Mouse (Mus musculus): Measurements from ENCODE around the gene Sirt7. TPM values are rescaled to one million over a fixed set of nuclear protein-coding genes. Genes with fewer than 3 reads are reported as not detected.

Sirt7 gene
- total RNA-seq, 2 experiments from 2014 or later: 34.3 to 70.6 TPM

DNA sequence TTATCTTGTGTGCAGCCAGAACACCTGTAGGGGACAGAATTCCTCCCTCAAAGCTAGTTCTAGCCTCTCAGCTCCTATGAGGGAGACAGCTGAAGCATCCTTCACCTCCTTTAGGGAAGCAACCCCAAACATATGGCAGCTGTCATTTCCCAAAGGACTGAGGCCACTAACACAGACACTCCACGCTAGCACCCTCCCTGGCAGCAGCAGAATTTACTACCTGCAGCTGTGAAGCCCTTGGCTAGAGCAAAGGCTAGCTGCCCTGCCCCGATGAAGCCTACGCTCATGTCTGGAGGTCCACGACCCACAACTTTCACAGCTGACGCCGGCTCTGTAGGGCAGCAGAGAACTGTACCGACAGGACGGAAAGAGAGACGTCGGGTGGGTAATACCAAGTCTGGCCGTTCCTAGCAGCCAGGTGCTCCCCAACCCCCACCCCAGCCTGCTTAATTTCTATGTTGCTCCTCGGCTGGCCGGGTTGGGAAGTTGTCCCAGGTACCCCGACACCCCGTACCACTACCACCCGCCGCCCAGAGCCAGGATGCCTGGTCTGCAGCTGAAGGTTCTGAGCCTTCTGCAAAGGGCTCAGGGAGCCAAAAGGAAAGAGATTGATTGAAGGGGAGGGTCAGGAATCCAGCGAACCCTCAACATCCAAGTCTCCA is 18.0 kb upstream of the Sirt7 start:
- DNase-seq (ENCODE audit: low spot score in 2 of 2): no peak

DNA sequence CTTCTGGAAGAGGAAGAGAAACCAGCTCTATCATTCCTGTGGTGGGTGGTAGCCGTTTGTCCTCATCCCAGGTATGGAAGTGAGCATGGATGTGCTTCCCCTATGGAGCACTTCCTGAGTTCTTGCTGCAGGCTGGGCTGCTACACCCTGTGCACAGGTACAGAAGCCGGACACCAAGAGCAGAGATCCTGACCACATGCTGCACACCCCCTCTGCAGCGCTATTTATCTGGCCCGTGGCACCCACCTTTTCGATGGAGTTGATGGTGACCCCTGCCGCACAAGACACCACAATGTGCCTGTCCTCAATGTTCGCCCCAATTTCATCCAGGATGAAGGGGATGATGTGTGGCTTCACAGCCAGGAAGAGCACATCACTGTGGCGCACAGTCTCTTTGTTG is 16.8 kb upstream of the Sirt7 start:
- DNase-seq (ENCODE audit: low spot score in 2 of 2): no peak

DNA sequence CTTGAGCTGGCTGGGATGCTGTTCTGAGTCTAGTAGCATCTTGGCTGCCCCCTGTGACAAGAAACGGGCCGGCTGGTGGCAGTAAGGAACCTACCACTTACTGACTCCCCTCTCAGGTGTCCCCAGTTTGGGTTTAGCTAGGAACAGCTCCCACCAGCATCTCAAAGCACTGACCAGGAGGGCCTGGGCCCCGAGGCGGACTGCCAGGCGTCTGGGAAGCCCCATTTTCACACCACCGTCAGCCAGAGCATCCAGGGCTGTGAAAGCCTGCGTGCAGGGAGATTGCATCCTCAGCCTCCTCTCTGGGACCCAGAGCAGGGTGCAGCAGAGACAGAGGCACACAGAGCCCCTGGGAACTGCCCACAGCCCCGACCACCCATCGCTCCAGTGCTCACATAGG is 16.2 kb upstream of the Sirt7 start:
- DNase-seq (ENCODE audit: low spot score in 2 of 2): no peak

DNA sequence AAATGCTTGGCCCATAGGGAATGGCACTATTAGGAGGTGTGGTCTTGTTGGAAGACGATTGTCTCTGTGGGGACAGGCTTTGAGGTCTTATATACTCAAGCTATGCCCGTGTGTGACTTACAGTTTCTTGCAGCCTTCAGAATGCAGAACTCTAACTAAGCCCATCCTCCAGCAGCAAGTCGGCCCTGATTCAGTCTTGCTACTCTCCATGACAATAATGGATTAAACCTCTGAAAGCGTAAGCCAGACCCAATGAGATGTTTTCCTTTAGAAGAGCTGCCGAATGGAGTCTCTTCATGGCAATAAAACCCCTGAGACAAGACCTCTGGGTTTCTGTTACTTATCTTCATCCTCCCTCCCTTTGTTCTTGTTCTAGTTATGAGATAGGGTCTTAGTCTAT is 9.8 kb upstream of the Sirt7 start:
- DNase-seq (ENCODE audit: low spot score in 2 of 2): no peak

DNA sequence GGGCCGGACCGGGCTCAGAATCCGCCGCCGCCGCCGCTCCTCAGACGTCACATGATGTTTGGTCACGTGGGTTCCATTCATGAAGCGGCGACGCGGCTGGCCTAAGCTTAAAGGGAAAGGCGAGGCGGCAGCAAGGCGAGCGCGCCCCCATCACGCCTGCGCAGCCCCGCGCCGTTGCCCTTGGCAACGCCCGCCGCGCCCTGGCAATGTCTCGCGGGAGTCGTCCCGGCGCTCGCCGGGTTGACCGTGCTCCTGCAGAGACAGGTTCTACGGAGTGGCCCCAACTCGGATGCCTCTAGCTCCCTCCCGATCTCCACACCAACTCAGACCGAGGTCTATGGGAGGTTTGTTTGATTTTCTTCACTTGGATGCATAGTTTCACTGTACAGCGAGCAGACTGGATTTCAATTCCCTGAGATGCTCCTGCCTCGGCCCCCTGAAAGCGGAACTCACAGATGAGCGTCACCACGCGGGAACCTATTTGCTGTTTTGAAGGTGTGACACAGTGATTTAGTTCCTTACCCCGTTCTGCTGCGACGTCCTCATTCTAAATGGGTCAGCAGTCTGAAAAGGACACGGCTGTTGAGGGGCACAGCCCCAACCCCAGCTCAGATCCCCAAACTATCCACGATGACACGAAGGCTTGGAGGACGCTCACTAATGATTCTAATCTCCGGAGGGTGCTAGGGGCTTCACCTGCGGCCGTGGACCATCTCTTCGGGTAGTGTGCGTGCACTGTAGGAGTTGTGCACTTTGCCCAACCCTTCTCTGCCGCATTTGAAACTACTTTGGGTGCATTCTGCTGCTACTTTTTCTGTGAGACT is 8.7 kb upstream of the Sirt7 start, which contains the start of gene Mafg:
Gene Mafg (minus strand): TSS at position 81 of the 824 bp plus-strand sequence.
- peak; percentile 87 to 92 for DNase-seq (ENCODE audit: low spot score in 2 of 2)

DNA sequence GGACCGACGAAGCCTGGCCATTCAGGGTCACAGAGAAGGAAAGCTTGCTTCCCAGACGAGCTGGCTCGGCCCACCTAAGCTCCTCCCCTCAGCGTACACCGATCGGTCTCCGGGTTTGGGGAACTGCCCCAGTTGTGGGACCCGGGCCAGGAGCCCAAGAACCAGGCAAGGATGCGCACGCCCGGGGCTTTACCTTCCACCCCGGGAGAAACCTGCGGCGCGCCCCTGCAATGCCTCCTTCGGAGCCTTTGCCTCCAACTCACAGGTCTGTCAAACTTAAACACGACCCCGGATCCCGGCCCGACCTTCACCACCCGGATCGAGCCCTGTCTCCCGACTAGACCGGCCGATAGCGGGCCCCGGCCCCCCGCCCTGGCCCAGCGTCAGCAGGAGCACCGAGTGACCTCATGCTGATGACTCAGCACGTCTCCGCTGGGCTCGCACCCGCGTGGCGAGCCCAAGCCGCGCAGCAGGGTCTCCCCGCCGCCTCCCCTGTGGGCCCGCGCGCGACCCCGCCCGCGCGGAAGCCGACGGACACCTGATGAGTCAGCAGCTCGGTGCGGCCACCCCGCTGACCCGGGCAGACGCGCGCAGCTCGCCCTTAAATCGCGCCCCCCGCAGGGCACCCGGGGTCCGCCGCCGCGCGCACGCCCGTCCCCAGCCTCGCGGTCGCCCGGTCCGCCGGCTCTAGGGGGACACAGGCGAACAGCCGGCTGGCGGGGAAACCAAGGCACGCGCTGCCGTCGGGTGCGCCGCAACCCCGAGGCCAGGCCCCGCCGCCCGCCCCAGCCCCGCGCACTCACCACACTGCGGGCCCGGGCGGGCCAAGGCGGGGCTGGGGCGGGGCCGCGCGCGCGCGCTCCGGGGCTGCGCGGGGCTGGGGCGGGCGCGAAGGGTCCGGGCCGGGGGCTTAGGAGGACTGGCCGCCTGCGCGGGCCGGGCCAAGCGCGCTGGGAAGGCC is 7.8 kb upstream of the Sirt7 start:
- peak; percentile 70 to 76 for DNase-seq (ENCODE audit: low spot score in 2 of 2)

DNA sequence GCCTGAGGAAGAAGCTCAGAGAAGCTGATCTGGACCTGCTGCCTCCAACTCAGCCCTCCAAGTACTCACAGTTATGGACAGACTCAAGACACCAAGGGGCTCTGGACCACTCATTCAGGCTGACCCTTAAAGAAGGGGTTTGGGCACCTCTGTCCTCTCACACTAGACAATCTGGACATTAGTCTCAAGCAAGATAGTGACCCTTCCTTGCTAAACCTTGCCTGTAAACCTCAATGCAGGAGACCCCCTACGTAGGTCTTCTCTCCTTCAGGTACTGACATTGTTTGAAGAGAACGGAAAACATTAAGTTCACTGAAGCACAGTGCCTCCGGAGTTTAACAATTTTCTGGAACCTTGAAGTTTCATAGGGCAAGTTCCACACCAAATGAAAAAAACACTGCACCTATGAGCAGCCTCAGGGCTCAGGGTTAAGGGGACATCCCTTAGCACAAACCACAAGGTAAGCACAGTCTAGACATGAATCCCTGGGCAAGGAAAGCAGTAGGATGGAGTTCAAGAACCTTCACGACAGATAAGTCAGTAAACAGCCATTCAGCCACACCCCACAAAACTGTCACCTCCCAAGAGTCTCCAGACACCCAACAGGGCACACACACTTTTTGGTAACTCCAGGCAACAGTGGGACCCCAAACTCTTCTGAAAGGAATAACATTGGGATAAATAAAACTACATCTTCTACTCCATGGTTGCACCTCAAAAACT is 6.8 kb upstream of the Sirt7 start:
- DNase-seq (ENCODE audit: low spot score in 2 of 2): no peak

DNA sequence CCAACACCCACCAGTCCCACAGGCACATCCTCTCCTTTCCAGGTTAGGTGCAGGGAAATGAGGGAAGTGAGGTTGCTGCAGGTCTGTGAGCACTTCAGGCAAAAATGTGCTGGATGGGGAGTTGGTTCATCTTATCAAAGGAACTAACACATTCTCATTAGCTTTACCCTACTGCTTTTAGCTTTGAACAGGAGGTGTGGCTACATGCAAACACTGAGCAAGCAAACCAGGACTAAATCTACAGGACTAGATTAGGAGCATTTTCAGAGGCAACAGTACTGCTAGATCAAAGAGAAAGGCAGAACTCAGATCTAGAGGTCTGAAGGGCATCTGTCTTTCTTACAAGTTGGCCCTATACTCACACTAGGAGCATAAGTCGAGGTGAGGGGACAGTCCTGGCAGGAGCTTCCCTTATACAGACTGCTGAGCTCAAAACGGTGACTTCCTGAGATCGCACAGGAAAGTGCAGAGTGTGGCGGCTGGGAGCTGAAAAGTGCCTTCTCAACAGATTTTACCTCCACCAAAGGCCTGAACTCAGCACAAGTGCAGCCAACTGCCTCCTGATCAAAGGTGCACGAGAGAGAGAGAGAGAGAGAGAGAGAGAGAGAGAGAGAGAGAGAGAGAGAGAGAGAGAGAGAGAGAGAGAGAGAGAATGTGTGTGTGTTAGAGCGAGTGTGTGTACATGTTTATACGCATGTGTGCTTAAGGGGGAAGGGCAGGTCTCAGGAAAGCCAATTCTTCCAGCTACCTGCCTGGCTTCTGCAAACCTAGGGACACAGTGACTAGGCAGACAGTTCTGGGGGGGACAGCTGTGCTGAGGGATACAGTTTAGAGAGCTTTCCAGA is 6.1 kb upstream of the Sirt7 start:
- DNase-seq (ENCODE audit: low spot score in 2 of 2): no peak

DNA sequence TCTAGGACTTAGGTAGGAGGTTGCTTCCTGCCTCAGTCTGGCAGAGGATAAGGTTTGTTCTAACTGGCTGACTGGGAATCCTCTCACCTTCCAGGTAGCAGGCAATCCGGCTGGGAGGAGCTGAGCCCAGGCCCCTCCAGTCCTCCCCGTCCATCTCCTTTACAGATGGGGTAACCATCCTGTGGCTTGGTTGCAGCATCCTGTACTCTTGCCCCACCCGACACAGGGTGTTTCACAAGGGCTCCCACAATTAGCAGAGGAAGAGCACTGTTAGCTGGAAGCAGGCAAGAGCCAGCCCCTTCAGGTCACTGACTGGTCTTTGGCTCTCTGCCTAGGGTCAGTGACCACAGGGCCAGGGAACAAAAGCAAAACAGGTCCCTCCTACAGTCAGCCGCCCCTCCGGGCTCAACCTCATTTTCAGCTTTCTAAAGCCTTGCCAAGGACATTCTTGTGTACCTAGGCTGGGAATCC is 5.4 kb upstream of the Sirt7 start:
- peak in 1 of 2 experiments; percentile 40 for DNase-seq (ENCODE audit: low spot score in 2 of 2)

DNA sequence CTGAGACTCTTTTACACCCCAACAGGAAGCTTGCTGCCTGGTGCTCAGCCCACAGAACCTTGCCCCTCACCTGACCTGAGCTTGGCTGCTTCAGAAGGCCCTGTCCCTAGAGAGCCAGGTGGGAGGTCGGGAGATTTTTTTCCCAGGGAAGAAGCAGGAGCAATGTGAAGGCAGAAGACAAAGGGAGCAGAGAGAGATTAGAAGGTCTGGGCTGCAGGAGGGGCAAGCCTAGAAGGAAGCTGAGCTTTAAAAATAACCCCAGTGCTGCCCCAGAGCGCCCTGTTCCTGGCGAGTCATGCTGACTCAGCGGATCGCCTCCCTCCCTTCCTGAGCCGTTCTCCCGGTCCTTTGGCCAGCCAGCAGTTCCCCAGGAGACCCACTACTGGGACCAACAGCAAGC is 4.9 kb upstream of the Sirt7 start:
- peak; percentile 51 to 56 for DNase-seq (ENCODE audit: low spot score in 2 of 2)

DNA sequence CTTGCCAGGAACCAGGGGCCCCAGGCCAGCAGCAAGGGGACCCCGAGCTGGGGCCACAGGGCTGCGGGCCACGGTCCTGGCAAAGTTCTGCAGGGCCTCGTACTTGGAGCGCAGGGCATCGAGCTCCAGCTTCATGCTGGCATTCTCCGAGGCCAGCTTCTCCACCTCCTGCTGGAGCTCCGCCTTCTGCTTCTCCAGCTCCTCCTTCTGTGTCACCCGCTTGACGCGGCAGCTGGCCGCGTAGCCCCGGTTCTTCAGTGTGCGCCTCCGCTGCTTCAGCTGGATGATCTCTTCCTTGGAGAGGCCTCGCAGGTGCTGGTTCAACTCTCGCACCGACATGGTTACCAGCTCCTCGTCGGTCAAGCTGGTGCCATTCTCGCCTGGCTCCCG is 4.3 kb upstream of the Sirt7 start:
- peak; percentile 45 to 48 for DNase-seq (ENCODE audit: low spot score in 2 of 2)

DNA sequence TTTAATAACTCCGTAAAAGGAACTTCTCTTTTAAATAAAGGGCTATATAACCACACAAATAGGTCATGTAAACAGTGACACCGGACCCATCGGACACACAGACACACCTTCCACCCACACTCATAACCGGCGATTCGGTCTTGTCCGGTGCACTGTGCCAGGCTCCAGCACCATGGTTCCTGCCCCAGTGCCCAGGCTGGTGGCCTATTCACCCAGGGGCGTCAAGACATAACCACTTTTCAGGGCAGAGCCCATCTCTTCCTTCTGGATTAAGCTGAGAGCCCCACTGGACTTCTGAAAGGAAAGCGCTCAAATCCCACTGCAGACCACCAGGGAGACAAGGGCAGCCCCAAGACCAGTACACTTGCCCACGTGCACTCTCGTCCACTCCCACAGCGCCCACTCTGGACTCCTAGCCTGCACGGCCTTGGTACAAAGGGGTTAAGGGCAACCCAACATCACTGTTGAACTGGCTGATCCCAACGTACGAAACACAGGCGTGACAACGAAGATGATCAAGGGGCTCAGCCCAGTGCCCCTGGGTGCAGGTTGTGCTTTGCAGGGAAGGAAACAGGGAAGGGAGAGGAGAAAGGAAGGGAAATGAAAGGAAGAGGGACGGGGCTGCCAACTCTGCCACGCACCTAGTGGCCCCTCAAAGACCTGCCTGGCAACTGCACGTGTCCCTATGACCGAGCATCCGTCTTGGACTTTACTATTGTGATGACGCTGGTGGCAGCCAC is 3.7 kb upstream of the Sirt7 start:
- DNase-seq (ENCODE audit: low spot score in 2 of 2): no peak

DNA sequence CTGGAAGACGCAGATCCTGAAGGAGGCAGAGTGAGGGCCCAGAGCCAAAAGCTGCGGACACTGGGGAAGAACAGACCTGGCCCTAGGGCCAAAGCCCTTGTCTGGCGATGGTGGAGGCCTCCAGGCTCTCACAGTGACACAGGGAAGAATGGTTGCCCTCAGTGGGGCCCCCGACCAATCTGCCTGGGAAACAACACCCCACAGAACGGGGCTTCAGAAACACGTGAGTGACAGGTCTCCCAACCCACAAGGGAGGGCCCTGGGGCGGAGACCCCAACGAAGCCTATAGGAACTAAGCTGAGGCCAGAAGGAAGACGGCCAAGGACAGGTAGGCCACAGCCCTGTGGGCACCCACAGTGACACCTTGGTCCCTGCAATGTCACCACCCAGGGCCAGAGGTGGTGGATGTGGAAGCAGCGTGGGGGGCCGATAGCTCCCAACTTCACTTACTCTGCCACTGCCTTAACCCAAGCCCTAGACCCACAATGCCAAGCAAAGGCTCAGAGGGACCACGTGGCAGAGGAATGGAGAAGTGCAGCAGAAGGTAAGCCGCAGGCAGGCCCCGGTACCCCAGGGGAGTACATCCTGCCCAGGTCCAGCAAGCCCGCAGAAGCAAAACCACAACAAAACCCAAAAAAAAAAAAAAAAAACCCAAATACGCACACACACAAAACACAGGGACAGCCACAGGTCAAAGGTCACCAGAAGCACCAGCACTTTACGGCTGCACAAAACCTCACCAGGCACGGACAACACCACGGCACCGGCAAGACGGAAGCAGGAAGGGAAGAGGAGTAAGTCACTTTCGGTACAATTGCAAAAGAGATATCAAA is 2.6 kb upstream of the Sirt7 start:
- peak in 1 of 2 experiments; percentile 22 for DNase-seq (ENCODE audit: low spot score in 2 of 2)

DNA sequence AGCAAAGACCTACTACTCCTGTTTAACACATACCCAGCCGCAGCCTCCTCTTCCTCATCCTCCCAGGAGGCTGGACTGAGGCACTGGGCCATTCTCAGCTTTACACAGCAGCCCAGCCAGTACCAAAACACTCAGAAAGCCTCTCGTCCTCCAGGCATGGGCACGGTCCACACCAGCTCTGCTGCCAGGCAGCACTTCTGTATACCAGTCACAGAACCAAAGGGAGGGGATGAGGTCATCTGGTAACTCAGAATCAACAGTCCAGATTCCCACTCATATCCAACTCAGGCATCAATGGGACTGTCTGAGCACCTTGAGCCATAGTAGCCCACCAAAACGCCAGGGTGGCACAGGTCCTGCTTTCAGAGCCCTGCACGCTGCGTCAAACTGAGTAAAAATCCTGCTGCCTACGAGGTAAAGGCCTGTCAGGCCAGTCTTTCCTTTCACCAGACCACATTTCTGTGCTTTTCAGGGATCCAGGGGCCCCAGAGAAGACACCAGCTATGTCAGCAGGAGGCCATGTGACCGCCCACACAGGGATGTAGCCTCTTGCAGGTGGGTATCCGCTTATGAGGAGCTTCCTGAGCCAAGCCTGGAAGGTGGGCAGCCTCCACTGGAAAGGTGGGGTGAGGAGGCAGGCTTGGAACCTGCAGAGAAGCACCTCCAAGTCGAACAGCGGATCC is 1.9 kb upstream of the Sirt7 start:
- DNase-seq (ENCODE audit: low spot score in 2 of 2): no peak

DNA sequence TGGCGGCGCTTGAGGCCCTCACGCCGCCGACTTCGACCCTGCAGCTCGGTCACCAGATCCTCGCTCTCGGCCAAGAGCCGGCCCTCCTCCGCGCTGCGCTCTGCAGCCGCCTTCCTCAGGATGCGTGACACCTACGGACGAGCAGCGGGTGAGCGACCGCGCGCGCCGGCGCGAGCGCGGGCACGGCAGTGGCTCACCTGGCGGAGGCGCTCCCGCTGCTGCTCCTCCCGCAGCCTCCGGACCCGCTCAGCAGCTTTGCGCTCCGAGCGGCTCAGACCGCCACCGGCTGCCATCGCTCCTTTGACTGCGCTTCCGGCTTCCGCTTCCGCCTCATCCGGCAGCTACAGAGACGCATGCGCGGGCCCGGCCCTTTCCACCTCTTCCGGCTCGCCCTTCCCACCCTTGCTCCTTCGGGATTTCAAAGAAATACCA is 344 bp downstream of the Sirt7 start:
- peak; percentile 82 to 83 for DNase-seq (ENCODE audit: low spot score in 2 of 2)

DNA sequence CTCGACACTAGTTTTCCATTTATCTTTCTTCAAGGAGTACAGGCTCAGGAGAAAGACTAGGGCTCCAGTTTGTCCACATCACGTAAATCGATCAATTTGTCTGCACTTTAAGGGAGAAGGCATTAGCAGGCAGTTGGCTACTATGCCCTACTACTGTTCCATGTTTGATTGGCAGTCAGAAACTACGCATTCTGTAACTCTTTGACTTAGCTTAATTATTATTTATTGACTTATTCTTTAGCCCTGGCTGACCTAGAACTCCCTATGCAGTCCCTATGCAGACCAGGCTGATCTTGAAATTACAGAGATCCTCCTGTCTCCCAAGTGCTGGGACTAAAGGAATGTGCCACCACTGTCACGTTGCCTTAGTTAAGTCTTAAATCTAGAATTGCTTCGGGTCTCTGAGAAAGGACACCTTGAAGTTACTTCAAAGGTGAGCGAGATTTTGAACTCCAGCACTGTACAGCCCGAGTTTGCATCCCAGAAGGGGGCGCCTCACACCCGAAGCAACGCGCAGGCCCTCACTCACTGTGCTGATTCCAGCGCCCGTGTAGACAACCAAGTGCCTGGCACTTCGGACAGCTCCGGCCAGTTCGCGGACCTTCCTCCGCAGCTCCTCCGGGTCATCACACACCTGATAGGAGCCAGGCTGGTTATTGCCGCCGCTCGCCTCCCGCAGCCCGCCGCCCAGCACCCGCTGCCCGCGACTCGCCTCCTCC is 920 bp downstream of the Sirt7 start:
- peak; percentile 56 to 72 for DNase-seq (ENCODE audit: low spot score in 2 of 2)

DNA sequence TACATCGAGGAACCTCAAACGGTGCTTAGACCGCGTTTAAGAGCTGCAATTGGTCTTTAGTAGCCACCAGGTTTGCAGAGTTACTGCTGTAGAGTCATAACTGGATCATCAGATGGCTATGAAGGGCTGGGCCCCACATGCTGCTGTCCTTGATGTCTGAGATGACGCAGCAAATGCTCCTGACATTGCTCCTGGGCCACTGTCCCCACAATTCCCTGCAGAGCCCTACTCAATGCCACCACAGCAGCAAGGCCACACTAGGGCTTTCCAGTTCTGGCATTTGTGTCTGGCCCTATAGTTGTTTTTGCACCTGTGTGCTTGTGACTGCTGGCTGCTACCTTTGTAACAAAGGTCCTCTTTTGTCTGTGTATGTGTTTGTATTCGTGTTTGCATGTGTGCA is 2.2 kb downstream of the Sirt7 start:
- DNase-seq (ENCODE audit: low spot score in 2 of 2): no peak

All from adrenal gland, adult 18-20 months (tissue).